Mouse (Mus musculus) T-helper 1 cell (primary cell): ENCODE measurements around the gene Snph.

ENCODE experiments used
- in situ Hi-C: fragments of 300-600 bp; cut with MboI, MseI; formaldehyde crosslinking; loops from one replicate; pipeline ENCODE4 v1.15.1; 2025; ENCODE audit warnings: high pct_unique_total_duplicates

The Snph gene

GRCm38 (mm10) chr2:151543063-151543895 is 89.1 kb downstream of the Snph start:
- in situ Hi-C loops = no loop called here

- in situ Hi-C loops = no loop called here
These were observed 89.9 kb downstream of the Snph start, which contains the start of gene Fkbp1a for GRCm38 (mm10) chr2:151542323-151543062. Fkbp1a (plus strand) TSS chr2:151542483.
